ENCODE assay signal across 20 mouse cellular contexts in genomic region chr7:19764581-19764980, GRCm38 (mm10). TPM values are rescaled to one million over a fixed set of nuclear protein-coding genes. Genes with fewer than 3 reads are reported as not detected.
DNase-seq lines count a peak whose midpoint lies in the region; ATAC-seq and TF ChIP-seq lines count a peak whose summit lies in the region.
"Had no signal": no experiment of that assay in that cellular context is flagged by ENCODE, and none has a peak within 500 bp of the region (broad histone marks: within the 10 kb centered on the region; RNA-seq: fewer than 3 reads in every experiment).

No protein-coding gene starts in this region.

- 92% methylated on average over 9 of the region's 9 CpGs for WGBS in heart, embryonic 12.5 days
- WGBS in kidney, adult 2 months, result 67% methylated on average over 9 of the region's 9 CpGs

- TF ChIP-seq POLR2A in kidney, adult 2 months (IDR thresholded peaks at IDR 0.05; ENCODE audit: low read depth, low read length), result no peak

- peaks cover 65% of the 10 kb centered on the region for H3K36me3 ChIP-seq in heart, embryonic 12.5 days
- H3K36me3 ChIP-seq in kidney, adult 2 months (ENCODE audit: control insufficient read depth, insufficient read depth, low read length), result no peaks in the 10 kb centered on the region; the same call in 1 of the 2 replicates
- H3K36me3 ChIP-seq: forebrain, embryonic 15.5 days had no signal

- ATAC-seq in heart, embryonic 12.5 days (ENCODE audit: insufficient number of reproducible peaks, low FRiP score), result no peak
- ATAC-seq: forebrain, embryonic 13.5 days; forebrain, embryonic 15.5 days had no signal

- H3K4me1 ChIP-seq in heart, embryonic 12.5 days (replicated peaks), result peaks cover 47% of the 10 kb centered on the region
- H3K4me1 ChIP-seq in kidney, adult 2 months (ENCODE audit: control insufficient read depth, insufficient read depth, low read length), result 0 out of 2 replicates have a peak, but pooled peaks cover 3% of the 10 kb centered on the region
- H3K4me1 ChIP-seq in brown adipose tissue, adult 24 weeks (ENCODE audit: control insufficient read depth, insufficient read depth, insufficient read length, low read length), result peaks cover 31% of the 10 kb centered on the region

- H3K9ac ChIP-seq in heart, embryonic 12.5 days, result no peak overlapping the region
- H3K9ac ChIP-seq: embryonic facial prominence, embryonic 12.5 days; forebrain, embryonic 13.5 days; forebrain, embryonic 15.5 days had no signal

- TF ChIP-seq CTCF in kidney, adult 2 months (conservative IDR thresholded peaks at IDR 0.05; ENCODE audit: insufficient read depth, insufficient read length, low read depth, low read length), result no peak

- H3K27me3 ChIP-seq in heart, embryonic 12.5 days (replicated peaks), result no peaks in the 10 kb centered on the region
- no peaks in the 10 kb centered on the region for H3K27me3 ChIP-seq in kidney, adult 2 months (replicated peaks; ENCODE audit: control insufficient read depth, insufficient read depth, low read length)
- H3K27me3 ChIP-seq: embryonic facial prominence, embryonic 12.5 days had no signal

- H3K4me2 ChIP-seq in heart, embryonic 12.5 days, result no peak overlapping the region
- H3K4me2 ChIP-seq: embryonic facial prominence, embryonic 12.5 days; forebrain, embryonic 13.5 days; forebrain, embryonic 15.5 days had no signal

- H3K9me3 ChIP-seq in heart, embryonic 12.5 days (replicated peaks), result no peaks in the 10 kb centered on the region
- H3K9me3 ChIP-seq: embryonic facial prominence, embryonic 10.5 days; embryonic facial prominence, embryonic 12.5 days; forebrain, embryonic 13.5 days; forebrain, embryonic 15.5 days had no signal

- peak; percentile 96 for DNase-seq in heart, adult 11 months
- DNase-seq in kidney, adult 2 months, result peak; percentile 39
- no peak for DNase-seq in kidney, postnatal 10 days
- no peak for DNase-seq in neural tube, embryonic 10.5 days (ENCODE audit: extremely low spot score, low spot score)
- DNase-seq: adrenal gland, adult 2 months; adrenal gland, postnatal 10 days; adrenal gland, postnatal 25 days; cerebellum, adult 11-12 months; cerebellum, adult 2 months; cerebellum, adult 9-10 months; cerebellum, postnatal 10 days; cerebellum, postnatal 25 days had no signal

- H3K27ac ChIP-seq in heart, embryonic 12.5 days (ENCODE audit: poor library complexity, severe bottlenecking), result no peak overlapping the region
- peak overlapping the region; percentile 43; the same call in 1 of the 2 replicates for H3K27ac ChIP-seq in kidney, adult 2 months (ENCODE audit: insufficient read depth, low read depth, low read length)
- H3K27ac ChIP-seq in brown adipose tissue, adult 24 weeks (replicated peaks; ENCODE audit: low read depth, low read length), result peak overlapping the region; percentile 60
- H3K27ac ChIP-seq: embryonic facial prominence, embryonic 10.5 days; embryonic facial prominence, embryonic 12.5 days; forebrain, embryonic 13.5 days; forebrain, embryonic 15.5 days had no signal

- no peak overlapping the region for H3K4me3 ChIP-seq in heart, embryonic 12.5 days
- no peak overlapping the region for H3K4me3 ChIP-seq in kidney, adult 2 months (ENCODE audit: insufficient read depth, low read depth, low read length)
- no peak overlapping the region for H3K4me3 ChIP-seq in brown adipose tissue, adult 24 weeks (ENCODE audit: insufficient read depth, low read depth, low read length)
- H3K4me3 ChIP-seq: embryonic facial prominence, embryonic 10.5 days; embryonic facial prominence, embryonic 12.5 days; forebrain, embryonic 13.5 days; forebrain, embryonic 15.5 days had no signal

RNA-seq across cellular contexts. Expression of gene Bcam, which starts 6.2 kb away (rescaled TPM):
- 232 and 245 TPM in 2 replicates for polyA plus RNA-seq in heart, embryonic 12.5 days (2016; fragmentation: Nextera tagmentation; extraction: Ambion mirVana)
- polyA plus RNA-seq in kidney, adult 2 months (2012; rRNA removed), result 237 and 272 TPM in 2 replicates
- polyA plus RNA-seq in brown adipose tissue, adult 24 weeks (2012; ENCODE audit: insufficient read depth, insufficient read length, missing spikeins), result 7.6 and 20.8 TPM in 2 replicates

RNA-seq across cellular contexts. Expression of gene Nectin2, which starts 14.3 kb away (rescaled TPM):
- 99.1 and 101 TPM in 2 replicates for polyA plus RNA-seq in heart, embryonic 12.5 days (2016; fragmentation: Nextera tagmentation; extraction: Ambion mirVana)
- 44.5 and 47.7 TPM in 2 replicates for polyA plus RNA-seq in kidney, adult 2 months (2012; rRNA removed)
- polyA plus RNA-seq in brown adipose tissue, adult 24 weeks (2012; ENCODE audit: insufficient read depth, insufficient read length, missing spikeins), result 36.0 and 38.3 TPM in 2 replicates

RNA-seq across cellular contexts. Expression of gene Cblc, which starts 32.0 kb away (rescaled TPM):
- polyA plus RNA-seq in heart, embryonic 12.5 days (2016; fragmentation: Nextera tagmentation; extraction: Ambion mirVana), result 0.27 TPM in 1 of 2 replicates, not detected in the other
- polyA plus RNA-seq in kidney, adult 2 months (2012; rRNA removed), result 24.4 and 32.6 TPM in 2 replicates
- 1.6 TPM in 1 of 2 replicates, not detected in the other for polyA plus RNA-seq in brown adipose tissue, adult 24 weeks (2012; ENCODE audit: insufficient read depth, insufficient read length, missing spikeins)
- polyA plus RNA-seq: adrenal gland, adult 2 months; C2C12; cerebellum, adult 2 months; cortical plate, adult 2 months; forebrain, embryonic 13.5 days; forebrain, embryonic 15.5 days had no signal

RNA-seq across cellular contexts. Expression of gene Tomm40, which starts 49.3 kb away (rescaled TPM):
- 160 and 166 TPM in 2 replicates for polyA plus RNA-seq in heart, embryonic 12.5 days (2016; fragmentation: Nextera tagmentation; extraction: Ambion mirVana)
- polyA plus RNA-seq in kidney, adult 2 months (2012; rRNA removed), result 83.9 and 86.3 TPM in 2 replicates
- 64.2 and 86.3 TPM in 2 replicates for polyA plus RNA-seq in brown adipose tissue, adult 24 weeks (2012; ENCODE audit: insufficient read depth, insufficient read length, missing spikeins)

RNA-seq across cellular contexts. Expression of gene Bcl3, which starts 58.0 kb away (rescaled TPM):
- polyA plus RNA-seq in heart, embryonic 12.5 days (2016; fragmentation: Nextera tagmentation; extraction: Ambion mirVana), result 1.4 and 1.7 TPM in 2 replicates
- 10.3 and 14.4 TPM in 2 replicates for polyA plus RNA-seq in kidney, adult 2 months (2012; rRNA removed)
- polyA plus RNA-seq in brown adipose tissue, adult 24 weeks (2012; ENCODE audit: insufficient read depth, insufficient read length, missing spikeins), result 14.7 and 24.3 TPM in 2 replicates

Comparison
In these comparisons a context has a peak if more than half of its experiments do, and no peak if none do; other contexts are left out.
1. DNase-seq: peak in heart, adult 11 months (single experiment) and kidney, adult 2 months (single experiment); none in kidney, postnatal 10 days (single experiment) and neural tube, embryonic 10.5 days (single experiment).
2. RNA of gene Bcam, which starts 6.2 kb away (polyA plus RNA-seq): 237 to 272 TPM in kidney, adult 2 months and 232 to 245 TPM in heart, embryonic 12.5 days; 7.6 to 20.8 TPM in brown adipose tissue, adult 24 weeks; every median in the first group is over 10 times any median in the second.